Mouse (Mus musculus): ENCODE measurements around the gene Clic1.

The Clic1 gene

DNA sequence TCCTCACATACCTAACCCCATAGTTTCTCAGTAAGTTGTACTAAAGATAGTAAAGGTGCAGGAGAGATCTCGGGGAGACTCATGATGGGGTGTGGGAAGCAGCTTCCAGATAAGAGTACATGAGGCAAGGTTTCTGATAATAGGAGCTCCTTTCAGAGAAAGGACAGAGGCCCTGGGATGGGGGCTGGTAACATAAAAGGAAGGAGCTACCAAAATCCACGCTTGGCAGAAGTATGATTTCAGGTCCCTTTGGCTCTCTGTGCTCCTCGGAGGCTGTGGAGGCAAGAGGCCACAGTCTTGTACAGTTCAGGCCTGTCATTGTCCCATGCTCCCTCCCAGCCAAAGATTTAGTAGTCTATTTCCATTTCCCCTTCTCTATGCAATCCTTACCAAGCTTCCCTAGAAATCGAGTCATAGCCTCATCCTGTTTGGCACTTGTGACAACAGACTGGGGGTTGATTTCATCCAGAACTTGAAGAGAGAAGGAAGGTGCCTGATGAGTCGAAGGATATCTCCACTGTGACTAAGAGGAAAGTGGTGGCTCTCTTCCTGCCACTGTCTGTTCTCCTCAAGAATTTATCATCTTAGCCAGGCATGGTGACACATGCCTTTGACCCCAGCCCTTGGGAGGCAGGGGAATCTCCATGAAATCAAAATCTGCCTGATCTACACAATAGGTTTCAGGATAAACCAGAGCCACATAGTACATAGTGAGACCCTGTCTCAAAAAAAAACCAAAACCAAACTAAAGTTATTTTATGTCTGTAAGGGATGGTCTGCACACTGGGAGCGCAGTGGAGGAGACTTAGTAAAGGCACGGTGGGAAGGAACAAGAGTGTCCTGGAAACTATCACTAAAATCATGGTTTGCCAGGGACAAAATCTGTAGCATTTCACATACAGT is 4.6 kb upstream of the Clic1 start:
- DNase-seq (ENCODE audit: extremely low spot score, low spot score) = no peak

DNA sequence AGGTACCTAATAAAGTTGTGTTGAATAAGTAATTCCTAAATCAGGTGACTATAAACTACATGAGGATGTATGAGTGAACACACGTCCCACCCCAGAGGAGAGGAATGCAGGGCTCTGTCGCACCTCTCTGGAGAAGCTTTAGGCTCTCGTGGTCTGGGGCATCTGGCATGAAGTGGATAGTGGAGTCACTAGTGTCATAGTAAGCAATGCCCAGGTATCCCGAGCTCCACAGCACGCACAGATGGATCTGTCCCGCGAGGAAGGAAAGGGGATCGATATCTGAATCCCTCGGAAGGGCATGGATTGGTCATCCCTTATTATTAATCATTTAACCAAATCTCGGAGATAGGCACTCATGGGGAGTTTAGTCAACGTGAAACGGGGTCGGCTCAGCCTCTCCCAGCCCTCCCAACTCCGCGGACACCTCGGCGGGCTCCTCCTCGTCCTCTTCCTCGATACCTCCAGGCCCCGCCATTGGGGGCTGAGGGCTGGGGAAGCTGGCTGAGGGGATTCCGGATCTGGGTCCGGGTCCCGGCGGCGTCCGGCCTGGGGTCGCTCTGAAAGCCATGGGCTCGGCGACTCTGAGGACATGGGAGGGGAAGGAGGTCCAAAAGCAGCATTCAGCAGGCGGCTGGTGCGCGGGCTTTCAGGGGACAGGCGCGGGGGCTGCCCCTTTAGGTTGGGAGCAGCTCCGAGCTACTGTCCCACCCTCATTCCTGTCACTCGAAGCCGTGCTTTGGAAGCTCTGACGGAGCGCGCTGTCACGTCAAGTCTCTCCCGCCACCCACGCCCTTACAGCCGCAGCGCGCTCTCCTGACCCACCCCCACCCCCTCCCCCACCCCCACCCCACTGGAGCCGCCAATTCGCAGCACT is 3.7 kb upstream of the Clic1 start:
- DNase-seq (ENCODE audit: extremely low spot score, low spot score) = peak; percentile 42

DNA sequence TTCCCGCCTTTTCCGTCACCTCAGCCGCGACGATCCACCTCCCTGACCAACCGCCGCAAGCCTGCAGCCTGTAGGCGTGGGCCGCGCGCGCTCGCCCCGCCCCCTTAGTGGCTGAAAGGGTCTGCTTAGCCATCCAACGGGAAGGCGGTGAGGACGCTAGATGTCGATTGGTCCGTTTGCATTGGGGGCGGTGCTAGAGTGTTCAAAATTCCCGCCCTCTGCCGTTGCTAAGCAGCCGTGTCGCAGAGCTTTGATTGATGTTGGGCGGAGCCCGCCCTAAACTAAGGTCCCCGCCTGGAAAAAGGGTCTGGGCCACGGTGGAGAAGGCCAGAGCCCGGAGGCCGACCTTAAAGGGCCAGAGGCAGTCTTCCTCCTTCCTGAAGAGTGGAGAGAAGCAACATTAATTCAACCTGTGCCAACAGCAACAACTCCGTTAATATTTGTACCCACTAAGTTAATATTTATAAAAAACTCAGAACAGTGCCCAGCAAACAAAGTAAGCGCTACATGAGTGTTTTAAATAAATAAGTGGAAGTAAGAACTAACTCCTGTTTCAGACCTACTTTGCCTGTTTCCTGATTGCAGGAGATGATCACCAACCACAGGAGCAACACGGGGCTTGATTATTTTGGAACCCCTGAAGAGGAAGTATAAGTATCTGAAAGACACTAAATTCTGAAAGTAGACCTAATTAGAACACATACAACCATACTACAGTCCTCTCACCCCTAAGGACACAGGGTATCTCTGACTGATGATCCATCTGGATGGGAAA is 2.9 kb upstream of the Clic1 start, which contains the start of gene Msh5:
Gene Msh5 (minus strand): TSS at position 65 of the 775 bp plus-strand sequence.
- peak; percentile 99 for DNase-seq (ENCODE audit: extremely low spot score, low spot score)

DNA sequence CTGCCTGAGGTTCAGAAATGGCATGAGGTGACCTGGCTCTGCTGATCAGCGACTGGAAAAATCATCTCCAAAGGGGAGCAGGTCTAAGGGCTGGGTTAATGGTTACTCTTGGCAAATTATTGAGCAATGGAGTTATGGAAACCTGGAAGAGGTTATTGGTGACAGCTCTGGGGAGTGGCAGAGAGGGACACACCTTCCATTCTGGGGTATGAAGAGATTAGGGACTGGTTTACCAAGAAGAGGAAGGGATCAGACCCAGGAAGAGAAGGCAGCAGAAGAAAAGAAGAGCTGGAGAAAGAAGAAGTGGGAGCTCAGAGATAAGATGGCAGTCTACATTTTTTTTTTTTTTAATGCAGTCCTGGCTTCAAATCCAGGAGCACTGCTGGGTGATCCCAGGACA is 2.1 kb upstream of the Clic1 start:
- no peak for DNase-seq (ENCODE audit: extremely low spot score, low spot score)

DNA sequence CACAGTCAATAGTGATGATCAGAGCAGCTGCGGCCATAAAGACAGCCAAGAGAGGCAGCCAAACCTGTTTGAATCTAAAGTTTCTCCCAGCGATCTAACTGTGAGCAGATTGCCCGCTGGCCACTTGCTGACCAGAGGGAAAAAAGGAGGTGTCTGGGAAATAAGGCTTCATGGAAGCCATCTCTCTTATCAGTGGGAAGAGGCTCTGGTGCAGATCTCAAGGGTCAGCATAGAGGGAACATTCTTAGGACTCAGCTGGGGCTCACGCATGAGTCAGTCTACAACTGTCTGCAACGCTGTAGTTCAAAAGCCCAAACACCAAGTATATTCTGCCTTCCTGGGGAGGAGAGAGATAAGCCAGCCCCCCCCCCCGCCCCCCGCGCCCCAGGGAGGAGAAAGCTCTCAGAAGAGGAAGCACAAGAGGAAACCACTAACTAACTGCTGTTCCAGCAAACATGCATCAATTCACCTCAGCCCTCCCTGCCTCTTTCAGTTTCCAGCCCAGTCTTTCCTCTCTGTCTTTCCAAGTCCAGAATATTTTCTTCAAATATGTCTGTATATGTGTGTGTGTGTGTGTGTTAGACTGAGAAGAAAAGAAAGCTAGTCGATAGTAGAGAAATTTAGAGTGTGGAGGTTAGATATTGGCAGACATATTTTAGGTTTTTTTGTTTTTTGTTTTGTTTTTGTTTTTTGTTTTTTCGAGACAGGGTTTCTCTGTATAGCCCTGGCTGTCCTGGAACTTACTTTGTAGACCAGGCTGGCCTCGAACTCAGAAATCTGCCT is 1.4 kb upstream of the Clic1 start:
- DNase-seq (ENCODE audit: extremely low spot score, low spot score) = no peak

DNA sequence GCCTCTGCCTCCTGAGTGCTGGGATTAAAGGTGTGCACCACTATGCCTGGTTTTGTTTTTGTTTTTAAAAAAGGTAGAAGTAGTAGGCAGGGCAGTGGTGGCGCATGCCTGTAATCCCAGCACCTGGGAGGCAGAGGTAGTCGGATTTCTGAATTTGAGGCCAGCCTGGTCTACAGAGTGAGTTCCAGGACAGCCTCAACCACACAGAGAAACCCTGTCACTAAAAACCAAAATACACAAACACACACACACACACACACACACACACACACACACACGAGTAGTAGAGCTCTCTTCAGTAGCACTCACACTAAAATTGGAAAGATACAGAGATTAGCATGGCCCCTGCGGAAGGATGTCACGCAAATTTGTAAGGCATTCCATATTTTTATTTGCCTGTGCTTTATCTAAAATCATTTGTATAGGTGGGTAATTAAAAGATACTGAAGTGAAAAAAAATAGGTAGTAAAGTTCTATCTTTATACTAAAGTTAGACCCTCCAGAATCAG is 780 bp upstream of the Clic1 start:
- DNase-seq (ENCODE audit: extremely low spot score, low spot score) = no peak

DNA sequence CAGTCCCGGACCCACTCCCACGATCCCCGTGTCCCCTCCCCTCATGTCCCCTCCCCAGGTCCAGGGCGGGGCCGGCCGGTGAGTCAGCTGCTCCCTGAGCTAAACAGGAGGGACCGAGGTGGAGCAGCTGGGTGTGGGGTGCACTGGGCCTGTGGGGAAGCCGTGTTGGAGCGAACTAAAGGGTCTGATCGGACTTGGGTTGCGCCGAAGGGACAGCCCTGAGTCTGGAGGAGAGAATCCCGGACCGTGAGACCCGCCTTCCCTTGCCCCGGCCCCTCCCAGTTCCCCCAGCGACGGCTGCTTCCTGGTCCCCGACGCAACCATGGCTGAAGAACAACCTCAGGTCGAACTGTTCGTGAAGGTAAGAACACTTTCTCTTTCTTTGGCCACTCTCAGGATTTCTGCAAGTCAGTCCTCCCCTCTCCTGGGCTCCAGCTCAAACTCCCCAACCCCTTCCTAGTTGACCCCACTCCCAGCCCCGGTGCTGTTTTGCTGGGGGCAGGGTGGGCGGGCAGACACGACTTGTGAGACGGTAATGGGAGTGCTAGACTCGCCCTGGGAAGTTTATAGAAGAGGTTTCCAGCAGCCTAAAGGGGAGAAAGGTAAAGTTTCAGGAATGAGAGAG is 472 bp downstream of the Clic1 start:
- peak; percentile 75 for DNase-seq (ENCODE audit: extremely low spot score, low spot score)

DNA sequence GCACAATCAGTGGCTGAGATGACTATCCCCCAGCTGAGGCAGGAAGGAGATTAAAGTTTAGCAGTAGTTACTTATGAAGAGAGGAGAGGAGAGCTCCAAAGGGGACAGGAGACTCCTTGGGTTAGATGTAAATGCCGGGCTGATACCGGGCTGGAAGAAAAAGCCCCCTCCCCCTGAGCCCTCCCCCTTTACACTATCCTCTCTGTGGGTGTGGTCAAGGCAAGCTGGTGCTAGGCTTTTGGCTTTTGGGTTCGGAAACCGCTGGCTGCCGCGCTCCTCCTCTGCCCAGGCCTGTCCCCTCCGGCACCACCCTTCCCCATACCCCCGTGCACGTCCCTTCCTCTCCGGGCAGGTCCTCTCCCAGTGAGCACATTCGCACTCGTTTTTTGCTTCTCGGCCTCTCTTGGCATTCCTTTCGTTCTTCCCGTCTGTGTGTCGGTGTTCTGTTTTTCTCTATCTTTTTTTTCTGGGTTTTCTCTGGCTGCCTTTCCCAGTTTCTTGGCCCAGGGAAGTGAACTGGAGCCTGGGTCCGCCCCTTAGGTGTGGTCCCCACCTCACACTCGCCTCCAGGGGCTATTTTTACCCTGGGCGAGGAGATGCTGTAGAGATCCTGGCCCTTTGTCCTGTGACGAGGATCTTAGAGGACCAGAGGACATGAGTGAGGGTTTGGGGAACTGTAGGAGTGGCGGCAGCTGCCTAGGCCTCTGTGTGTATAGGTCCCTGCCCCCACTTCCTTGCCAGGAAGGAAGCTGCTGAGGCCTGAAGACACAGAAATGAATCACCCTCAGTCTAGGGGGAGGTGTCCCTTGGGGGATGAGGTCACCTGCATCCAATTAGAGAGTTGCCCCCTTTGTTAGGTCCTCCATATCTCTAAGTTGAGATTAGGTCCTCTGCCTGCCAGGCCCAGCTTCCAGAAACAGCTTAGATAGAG is 1.7 kb downstream of the Clic1 start:
- DNase-seq (ENCODE audit: extremely low spot score, low spot score) = peak; percentile 76

DNA sequence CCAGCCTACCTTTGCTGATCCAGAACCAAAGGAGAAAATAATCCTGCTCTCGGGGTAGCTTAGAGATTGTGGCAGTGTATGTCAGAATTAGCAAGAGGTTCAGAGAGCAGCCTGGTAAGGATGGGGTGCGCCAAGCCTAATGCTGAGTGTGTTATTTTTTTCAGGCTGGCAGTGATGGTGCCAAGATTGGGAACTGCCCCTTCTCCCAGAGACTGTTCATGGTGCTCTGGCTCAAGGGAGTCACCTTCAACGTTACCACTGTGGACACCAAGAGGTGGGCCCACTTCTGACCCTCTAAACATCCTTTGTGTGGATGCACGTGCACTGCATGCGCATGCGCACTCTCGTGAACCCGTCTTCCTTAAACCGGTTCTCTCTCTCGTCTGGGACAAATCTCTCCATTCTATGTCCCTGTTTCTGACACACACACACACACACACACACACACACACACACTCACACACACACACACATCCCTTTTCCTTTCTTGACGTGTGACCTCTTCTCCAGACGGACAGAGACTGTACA is 2.6 kb downstream of the Clic1 start:
- no peak for DNase-seq (ENCODE audit: extremely low spot score, low spot score)

DNA sequence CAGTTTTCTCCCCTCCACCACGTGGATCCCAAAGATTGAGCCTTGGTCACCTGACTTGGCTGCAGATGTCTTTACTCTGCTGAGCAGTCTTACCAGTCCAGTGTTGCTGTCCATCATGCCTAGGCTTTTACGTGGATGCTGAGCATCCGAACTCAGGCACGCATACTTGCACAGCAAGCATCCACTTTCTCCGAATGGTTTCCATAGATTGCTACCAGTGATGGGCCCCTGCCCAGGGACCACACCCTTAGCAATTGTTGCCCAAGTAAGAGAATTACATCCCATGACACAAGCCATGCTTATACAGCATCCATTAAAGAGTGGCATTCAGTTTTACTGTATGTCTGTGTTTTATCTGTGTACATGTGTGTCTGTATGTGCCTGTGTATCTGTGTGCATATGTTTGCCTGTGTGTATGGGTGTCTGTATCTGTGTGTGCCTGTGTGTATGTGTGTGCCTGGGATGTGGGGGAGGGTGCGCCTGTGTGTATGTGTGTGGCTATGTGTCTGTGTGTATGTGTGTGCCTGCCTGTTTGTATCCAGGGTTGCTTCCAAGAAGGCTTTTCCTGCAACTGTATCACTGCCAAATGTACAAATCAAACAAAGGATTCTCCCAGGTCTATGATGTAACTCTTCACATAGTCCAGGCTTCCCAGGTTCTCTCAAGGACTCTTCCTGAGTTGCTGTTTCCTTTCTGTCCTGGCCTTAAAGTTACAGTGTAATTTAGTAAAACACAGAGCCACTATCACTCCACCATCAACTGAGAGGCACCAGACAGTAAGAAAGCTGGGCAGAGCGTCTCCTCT is 6.1 kb downstream of the Clic1 start:
- no peak for DNase-seq (ENCODE audit: extremely low spot score, low spot score)

DNA sequence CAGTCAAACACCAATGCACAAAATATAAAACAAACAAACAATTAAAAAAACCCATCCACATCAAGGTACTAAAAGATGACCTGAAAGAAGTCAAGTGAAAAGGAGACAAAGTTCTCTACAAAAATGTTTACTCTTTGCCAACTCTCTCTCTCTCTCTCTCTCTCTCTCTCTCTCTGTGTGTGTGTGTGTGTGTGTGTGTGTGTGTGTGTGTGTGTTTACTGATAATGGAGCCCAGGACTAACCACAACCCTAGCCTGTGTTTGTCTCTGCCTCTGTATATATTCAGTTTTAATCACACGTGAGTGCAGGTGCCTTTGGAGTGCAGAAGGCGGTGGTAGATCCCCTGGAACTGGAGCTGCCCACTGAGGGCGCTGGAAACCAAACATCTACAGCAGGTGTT is 7.3 kb downstream of the Clic1 start:
- no peak for DNase-seq (ENCODE audit: extremely low spot score, low spot score)

DNA sequence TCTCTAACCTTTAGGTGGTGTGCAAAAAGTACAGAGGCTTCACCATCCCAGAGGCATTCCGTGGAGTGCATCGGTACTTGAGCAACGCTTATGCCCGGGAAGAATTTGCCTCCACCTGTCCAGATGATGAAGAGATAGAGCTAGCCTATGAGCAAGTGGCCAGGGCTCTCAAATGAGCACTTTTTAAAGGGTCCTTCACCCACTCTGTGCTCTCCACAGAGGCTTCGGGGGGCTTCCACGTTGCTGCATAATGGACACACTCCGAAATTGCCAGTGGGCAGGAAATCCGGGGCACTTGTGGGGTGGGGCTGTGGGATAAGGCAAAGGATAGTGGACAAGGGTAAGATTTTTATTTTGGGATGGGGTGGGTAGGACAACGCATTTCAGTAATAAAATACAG is 8.6 kb downstream of the Clic1 start:
- no peak for DNase-seq (ENCODE audit: extremely low spot score, low spot score)

DNA sequence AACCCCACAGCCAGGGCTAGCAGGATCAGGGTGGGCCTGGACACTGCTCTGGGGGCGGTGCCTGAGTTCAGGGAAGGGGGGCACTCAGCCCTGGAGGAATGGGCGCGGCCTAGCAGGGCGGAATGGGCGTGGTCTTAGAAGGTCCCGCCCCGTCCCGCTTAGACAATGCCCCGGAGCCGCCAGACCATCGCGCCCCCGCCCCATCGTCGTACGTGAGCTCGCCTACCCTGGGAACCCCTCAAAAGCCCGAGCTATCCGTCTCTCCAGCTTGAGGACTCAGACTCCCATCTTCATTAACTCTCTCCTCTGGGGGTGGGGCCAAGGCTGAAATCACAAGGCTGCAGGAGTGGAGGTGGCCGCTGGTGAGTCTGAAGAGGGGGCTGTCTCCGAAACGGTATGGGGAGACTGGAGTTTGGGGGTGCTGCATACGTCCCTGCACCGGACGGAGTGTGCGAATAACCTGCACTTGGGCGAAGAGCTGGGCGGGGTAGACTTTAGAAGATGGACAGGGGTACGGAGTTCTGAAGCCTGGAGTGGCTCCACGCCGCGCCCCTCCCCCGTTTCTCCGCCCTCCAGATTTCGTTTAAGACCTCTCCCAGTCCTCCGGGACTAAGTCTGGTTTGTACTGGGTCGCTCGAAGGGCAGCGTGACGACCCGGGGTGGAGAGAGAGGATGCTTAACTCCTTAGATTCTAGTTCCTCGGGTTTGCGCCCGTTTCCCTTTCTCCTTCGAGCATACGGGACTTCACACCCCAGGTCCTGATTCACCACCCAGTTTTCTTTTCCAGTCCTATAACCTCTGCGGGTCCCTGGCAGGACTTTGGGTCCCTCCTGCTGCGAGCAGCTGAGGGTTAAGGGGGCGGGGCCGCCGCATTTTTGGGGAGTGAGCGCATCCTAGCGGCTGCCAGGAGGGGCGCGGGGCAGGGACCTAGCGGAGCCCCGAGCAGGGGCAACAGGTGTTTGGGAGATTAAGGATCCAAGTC is 9.4 kb downstream of the Clic1 start, which contains the start of gene Ddah2:
Gene Ddah2 (plus strand): TSS at position 125 of the 982 bp plus-strand sequence.
- DNase-seq (ENCODE audit: extremely low spot score, low spot score) = peak; percentile 94

DNA sequence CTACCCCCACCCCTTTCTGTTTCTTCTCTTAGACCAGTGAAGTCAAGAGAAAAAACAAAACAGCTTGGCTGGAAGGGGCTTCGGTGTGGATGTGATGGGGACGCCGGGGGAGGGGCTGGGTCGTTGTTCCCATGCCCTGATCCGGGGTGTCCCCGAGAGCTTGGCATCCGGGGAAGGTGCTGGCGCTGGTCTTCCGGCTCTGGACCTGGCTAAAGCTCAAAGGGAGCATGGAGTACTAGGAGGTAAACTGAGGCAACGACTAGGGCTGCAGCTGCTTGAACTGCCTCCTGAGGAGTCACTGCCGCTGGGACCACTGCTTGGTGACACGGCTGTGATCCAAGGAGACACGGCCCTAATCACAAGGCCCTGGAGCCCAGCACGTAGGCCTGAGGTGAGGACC is 10.3 kb downstream of the Clic1 start:
- DNase-seq (ENCODE audit: extremely low spot score, low spot score) = no peak

DNA sequence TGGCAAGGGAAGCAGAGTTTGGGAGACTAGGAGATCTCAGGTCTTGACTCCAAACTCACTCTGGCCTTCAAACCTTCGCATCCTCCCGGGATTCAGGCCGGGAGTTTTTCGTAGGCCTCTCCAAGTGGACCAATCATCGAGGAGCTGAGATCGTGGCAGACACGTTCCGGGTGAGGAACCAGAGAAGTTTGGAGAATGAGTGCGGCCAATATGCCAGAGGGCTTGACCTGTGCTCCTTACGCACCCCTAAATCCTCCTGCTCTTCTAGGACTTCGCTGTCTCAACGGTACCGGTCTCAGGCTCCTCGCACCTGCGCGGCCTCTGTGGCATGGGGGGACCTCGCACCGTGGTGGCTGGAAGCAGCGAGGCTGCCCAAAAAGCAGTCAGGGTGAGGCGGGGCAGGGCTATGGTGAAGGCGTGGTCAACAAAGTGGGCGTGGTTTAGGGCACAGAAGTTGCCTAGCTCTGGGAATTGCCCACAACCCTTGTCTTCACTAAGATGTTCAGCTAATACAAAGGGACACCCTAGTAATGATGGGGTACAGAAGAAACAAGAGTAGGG is 11.1 kb downstream of the Clic1 start:
- DNase-seq (ENCODE audit: extremely low spot score, low spot score) = no peak

DNA sequence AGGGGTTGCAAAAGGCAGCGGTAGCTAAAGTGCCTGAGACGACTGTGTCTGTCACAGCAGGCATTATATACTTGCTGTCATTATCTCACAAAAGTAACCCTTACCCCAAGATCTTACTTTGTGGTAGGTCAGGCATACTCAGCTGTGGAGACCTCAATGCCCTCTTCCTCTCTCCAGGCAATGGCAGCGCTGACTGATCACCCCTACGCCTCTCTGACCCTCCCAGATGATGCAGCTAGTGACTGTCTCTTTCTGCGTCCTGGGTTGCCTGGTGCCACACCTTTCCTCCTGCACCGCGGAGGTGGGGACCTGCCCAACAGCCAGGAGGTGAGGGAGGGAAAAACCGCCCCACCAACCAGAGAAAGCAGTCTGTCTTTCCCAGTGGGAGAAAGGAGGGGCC is 11.5 kb downstream of the Clic1 start:
- DNase-seq (ENCODE audit: extremely low spot score, low spot score) = no peak

Measured in neural tube, embryonic 10.5 days (tissue).